Mouse (Mus musculus) adrenal gland, adult (tissue): ENCODE data around the gene Patj.
"Not testable (repeated sequence)": the region's sequence is repeated elsewhere in the genome, so short reads cannot be mapped to it uniquely, and the experiment has no call there.

Experiments
- DNase-seq, 2 experiments: peaks; one replicate each; pipeline ENCODE4 v3.0.0; 2022 to 2023; ENCODE audit warnings: low spot score in 1 of 2; ENCODE audit not compliant: inconsistent age in 2 of 2

Patj gene

GRCm38 (mm10) chr4:98566741-98567140, 171.2 kb downstream of the Patj start:
- DNase-seq, result no peak

- no peak for DNase-seq
These were observed 171.9 kb downstream of the Patj start for GRCm38 (mm10) chr4:98567457-98567856.

- DNase-seq, result no peak
These were observed 174.3 kb downstream of the Patj start for GRCm38 (mm10) chr4:98569904-98570303.

DNA sequence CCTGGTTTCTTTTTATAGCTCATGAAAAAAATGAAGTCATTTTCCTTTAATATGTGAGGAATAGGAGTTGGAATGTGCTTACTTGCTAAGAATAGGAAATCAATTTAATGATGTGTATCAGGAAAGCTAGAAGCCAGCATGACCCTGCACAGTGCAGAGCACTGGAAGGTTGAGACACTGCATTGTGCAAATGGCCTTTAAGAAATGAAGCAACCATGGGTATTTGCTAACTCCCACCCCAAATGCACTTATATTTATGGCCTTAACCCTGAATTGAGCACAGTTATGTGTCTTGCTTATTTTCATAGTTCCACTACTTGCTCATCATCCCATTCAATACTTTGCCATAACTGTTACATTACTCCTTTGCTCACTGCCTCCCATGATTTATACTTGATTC, 181.7 kb downstream of the Patj start:
- peak in 1 of 2 experiments; percentile 80 for DNase-seq

DNA sequence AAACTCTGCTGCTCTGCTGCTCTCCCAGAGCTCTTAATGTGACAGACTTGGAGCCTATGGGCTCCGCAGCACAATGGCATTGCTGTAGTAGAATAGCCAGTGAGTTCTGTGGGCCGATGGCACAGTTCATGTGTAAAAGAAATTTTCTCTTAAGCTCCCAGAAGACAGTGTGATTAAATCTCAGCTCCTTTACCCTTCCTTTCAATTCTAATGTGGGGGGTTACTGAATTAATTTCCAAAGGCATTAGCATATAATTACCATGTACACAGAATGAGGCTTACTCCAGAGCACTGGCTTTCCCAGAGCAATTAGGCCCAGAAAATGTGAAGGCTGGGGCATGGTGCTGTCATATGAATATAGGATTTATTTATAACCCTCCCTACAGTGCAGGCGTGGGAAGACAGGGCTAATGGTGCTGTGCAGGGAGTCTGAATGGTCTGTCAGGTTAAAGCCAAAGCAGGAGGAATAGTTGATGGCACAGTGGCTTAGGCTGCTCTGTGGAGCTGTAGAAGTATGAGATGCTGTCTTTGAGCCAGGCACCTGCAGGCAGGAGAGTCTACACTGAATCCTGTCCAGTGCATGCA, 182.5 kb downstream of the Patj start:
- no peak for DNase-seq

GRCm38 (mm10) chr4:98581456-98581855, 185.9 kb downstream of the Patj start:
- no peak for DNase-seq

- DNase-seq, result no peak
These were observed 188.4 kb downstream of the Patj start for GRCm38 (mm10) chr4:98584023-98584422.

DNA sequence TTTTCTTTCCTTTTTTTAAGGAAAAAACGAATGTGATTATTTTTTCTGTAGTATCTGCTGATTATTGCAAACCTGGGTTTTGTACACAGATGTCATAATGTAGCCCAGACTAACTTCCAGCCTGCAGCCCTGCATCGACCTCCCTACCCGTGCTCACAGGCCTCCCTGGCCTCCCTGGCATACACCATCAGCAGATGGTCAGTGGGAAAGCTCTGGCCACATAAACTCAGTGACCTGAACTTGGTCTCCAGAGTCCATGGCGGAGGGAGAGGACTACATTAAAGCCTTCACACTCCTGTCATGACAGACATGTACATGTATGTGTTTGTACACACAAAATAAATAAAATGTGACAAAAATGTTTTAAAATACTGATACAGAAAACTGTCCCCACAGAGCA, 190.7 kb downstream of the Patj start:
- no peak for DNase-seq

DNA sequence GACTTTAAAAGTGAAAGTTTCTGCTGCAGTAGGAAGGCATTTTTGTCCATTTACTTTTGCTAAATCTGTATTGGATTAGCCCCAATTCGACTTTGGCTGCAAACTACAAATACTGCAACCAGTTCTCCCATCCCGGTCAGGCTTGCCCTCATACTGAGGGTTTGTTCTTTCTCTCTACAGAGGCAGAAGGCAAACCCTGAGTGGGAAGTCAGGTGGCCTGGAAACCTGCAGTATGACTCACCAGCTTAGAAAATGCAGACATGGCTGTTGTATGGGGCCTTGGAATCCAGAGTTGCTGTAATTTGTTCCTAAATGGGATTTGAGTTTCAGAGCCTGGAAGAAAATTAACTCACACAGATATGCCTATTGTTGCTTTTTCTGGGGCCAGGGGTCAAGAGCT, 192.1 kb downstream of the Patj start:
- no peak for DNase-seq

- DNase-seq, result no peak
These were observed 198.4 kb downstream of the Patj start for GRCm38 (mm10) chr4:98593961-98594360.

DNA sequence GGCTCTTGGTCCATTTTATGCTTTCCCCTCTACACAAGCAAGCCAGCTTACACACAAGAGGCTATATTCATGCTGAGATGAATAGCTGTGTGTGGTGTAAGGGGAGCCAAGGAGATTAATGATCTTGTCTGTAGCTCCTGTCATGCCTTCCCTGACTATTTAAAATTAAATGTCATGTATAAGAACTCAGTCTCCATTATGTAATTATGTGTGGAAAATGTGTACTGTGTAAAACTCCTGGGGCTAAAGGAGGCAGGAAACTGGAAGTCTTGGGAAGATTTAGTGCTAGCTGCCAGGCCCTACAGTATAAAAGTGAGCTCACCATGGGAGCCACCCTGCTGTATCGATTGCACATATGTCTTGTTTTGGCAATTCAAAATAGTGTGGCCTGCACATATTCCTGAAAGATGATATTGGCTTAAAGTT, 203.0 kb downstream of the Patj start:
- DNase-seq, result no peak

GRCm38 (mm10) chr4:98599358-98599757, 203.8 kb downstream of the Patj start:
- no peak for DNase-seq

- DNase-seq, result no peak
These were observed 207.5 kb downstream of the Patj start for GRCm38 (mm10) chr4:98603131-98603530.

- no peak for DNase-seq
These were observed 214.9 kb downstream of the Patj start for GRCm38 (mm10) chr4:98610501-98610900.

GRCm38 (mm10) chr4:98614395-98614794, 218.8 kb downstream of the Patj start:
- DNase-seq, result no peak

DNA sequence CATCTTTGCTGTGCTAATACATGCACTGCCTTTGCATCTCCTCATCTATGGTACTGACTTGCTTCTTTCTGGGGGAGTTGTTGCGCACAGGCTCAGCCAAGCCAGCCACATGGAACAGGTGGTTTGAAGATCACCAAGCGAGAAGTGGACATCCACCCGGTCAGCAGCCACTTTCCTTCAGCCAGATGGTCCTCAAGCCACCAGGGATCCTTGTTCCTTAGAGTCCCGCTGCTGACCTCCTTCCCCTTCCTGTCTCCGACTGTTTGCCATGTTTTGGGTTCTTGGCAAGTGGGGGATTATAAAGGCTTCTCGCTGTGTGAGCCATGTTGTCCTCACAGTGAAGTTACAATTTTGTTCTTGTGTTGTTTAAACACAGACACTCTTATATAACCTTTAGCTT, 223.6 kb downstream of the Patj start:
- no peak for DNase-seq

GRCm38 (mm10) chr4:98620986-98621784, 225.6 kb downstream of the Patj start:
- DNase-seq, result no peak

- no peak for DNase-seq
These were observed 226.6 kb downstream of the Patj start for GRCm38 (mm10) chr4:98622180-98622579.

DNA sequence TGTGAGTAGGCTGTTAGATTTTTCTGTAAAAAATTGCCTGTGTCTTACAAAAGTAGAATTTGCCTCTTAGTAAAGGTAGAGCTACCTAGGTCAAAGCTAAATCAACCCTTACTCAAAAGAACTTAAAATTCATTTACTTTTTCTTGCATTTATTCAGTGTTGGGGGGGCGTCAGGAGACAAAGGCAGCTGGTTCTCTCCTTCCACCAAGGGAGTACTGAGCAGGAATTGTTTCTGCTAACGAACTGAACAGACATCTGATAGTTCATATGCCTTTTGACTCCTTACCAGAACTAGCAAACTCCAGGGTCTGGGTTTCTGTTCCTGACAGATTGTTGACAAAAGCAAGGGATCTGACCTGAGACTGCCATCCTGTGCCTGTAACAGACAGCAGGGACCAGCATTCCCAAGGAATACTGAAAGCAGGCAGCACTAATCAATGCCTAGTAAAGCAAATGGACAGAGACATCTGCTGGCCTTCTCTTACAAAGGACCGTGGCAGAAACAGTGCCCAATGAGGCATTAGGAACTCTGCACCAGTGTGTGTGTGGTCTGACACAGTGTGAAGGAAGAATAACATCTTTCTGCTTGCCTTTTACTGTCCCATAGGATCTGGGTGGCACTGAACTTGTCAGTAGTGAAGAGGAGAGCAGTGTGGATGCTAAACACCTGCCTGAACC, 227.6 kb downstream of the Patj start:
- no peak for DNase-seq

GRCm38 (mm10) chr4:98628286-98628685, 232.7 kb downstream of the Patj start:
- no peak for DNase-seq

GRCm38 (mm10) chr4:98629217-98629616, 233.6 kb downstream of the Patj start:
- not testable (repeated sequence) for DNase-seq
